Mouse (Mus musculus) hindbrain, postnatal 0 days (tissue): ENCODE results near the gene Hypm. TPM values are rescaled to one million over a fixed set of nuclear protein-coding genes. Genes with fewer than 3 reads are reported as not detected.

Source experiments
- ATAC-seq: fragments of 200-750 bp; cut with Nextera tagmentation; 2 replicates; pipeline ENCODE4 v1.8.0; 2017; ENCODE audit warnings: mild to moderate bottlenecking, moderate TSS enrichment, moderate library complexity
- DNase-seq: peaks from one replicate; pipeline ENCODE4 v3.0.0-alpha.2; 2015; ENCODE audit warnings: low spot score
- H3K27ac ChIP-seq: fragments of 300-500 bp; sonication (generic); 2 replicates; pipeline ENCODE4 v1.5.1; 2014; ENCODE audit warnings: mild to moderate bottlenecking
- H3K27me3 ChIP-seq: fragments of 300-500 bp; sonication (generic); 2 replicates; pipeline ENCODE4 v1.6.1; 2014; ENCODE audit warnings: low read length, mixed read lengths; ENCODE audit not compliant: insufficient read depth
- H3K36me3 ChIP-seq: fragments of 300-500 bp; sonication (generic); 2 replicates; pipeline ENCODE4 v1.6.1; 2014; ENCODE audit warnings: low read length, mixed read lengths; ENCODE audit not compliant: insufficient read depth
- H3K4me1 ChIP-seq: fragments of 300-500 bp; sonication (generic); 2 replicates; pipeline ENCODE4 v1.6.1; 2014; ENCODE audit warnings: antibody characterized with exemption, low read length, mixed read lengths; ENCODE audit not compliant: insufficient read depth
- H3K4me2 ChIP-seq: fragments of 300-500 bp; sonication (generic); 2 replicates; pipeline ENCODE4 v1.6.1; 2014; ENCODE audit warnings: low read depth, mild to moderate bottlenecking, low read length, moderate library complexity, mixed read lengths
- H3K4me3 ChIP-seq: fragments of 300-500 bp; sonication (generic); 2 replicates; pipeline ENCODE4 v1.5.1; 2014; ENCODE audit warnings: low read length
- H3K9ac ChIP-seq: fragments of 300-500 bp; sonication (generic); replicated peaks from 2 replicates; pipeline ENCODE4 v1.6.1; 2014; ENCODE audit warnings: mild to moderate bottlenecking, low read length, moderate library complexity, mixed read lengths
- H3K9me3 ChIP-seq: fragments of 300-500 bp; sonication (generic); 2 replicates; pipeline ENCODE4 v1.6.1; 2016; ENCODE audit warnings: low read length, mixed read lengths
- CTCF ChIP-seq: IDR thresholded peaks from 2 replicates; pipeline ENCODE4 v1.5.1; 2016; ENCODE audit warnings: antibody characterized with exemption, control low read depth, low read depth
- WGBS: fragments of 180-500 bp; shearing (Covaris S2); extraction: QIAGEN DNeasy Blood & Tissue Kit; methylation state at CpG from one replicate; pipeline ENCODE4 v1.1.7; 2014; 5-methylcytosine and 5-hydroxymethylcytosine counted together
- polyA plus RNA-seq: library from polyadenylated mRNA; unstranded; fragments of >200 nt; fragmentation: Nextera tagmentation; extraction: Ambion mirVana; gene quantifications from 2 replicates; pipeline ENCODE4 v1.2.1, GENCODE M21; 2015
- total RNA-seq: library from RNA; depleted of rRNA; stranded (reverse); fragments of >200 nt; gene quantifications from 2 replicates; pipeline ENCODE4 v1.2.3, GENCODE M21; 2014; rRNA removed

Gene Hypm
- total and polyA plus RNA-seq, 2 experiments from 2014 or later = not detected

DNA sequence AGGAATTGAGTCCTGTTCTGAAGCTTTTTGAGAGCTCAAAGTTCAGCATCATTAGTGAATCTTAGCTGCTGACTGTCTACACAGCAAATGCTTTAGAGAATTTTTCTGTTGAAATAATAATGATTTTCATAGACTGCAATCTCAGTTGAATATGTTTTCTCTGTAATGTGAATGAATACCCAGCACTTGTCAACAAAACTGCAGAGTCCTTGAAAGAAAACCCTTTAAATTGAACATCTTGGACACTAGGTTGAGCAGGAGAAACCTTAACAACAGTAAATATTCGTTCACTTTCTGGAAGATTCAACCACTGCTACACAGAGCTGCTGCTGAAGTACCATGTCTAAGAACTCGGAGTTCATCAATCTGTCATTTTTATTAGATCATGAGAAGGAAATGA is 38.6 kb downstream of the Hypm start, which contains the start of gene Sytl5:
TSS of gene Sytl5 (plus strand) at position 301 of the 400 bp plus-strand sequence.
- no peaks in the 10 kb centered on the region for H3K36me3 ChIP-seq
- no peak within 1 kb of the TSS for H3K9ac ChIP-seq
- no peak for TF ChIP-seq CTCF
- no peak for DNase-seq
- H3K27ac ChIP-seq = no peak within 1 kb of the TSS
- ATAC-seq = no peak
- no peak within 1 kb of the TSS for H3K4me2 ChIP-seq
- no peaks in the 10 kb centered on the region for H3K27me3 ChIP-seq
- 68% methylated on average over 2 of the region's 2 CpGs for WGBS
- no peak within 1 kb of the TSS for H3K4me3 ChIP-seq
- no peaks in the 10 kb centered on the region for H3K4me1 ChIP-seq
- no peaks in the 10 kb centered on the region for H3K9me3 ChIP-seq

Other genes starting within 250 kb of the Hypm start
- gene Dynlt3, start 183.9 kb upstream of the Hypm start, total RNA-seq = 32.1 and 40.7 TPM in 2 replicates
- 71.6 and 74.9 TPM in 2 replicates for gene Dynlt3, start 183.9 kb upstream of the Hypm start, polyA plus RNA-seq
- gene H2al3, start 2.8 kb downstream of the Hypm start, total RNA-seq = not detected in 2 replicates
- gene H2al3, start 2.8 kb downstream of the Hypm start, polyA plus RNA-seq = not detected in 2 replicates
- gene Sytl5, start 38.7 kb downstream of the Hypm start, total RNA-seq = 0.29 and 0.31 TPM in 2 replicates
- 0.49 and 0.51 TPM in 2 replicates for gene Sytl5, start 38.7 kb downstream of the Hypm start, polyA plus RNA-seq